Mouse (Mus musculus): ENCODE measurements around the gene Dgcr8.
A peak's percentile ranks its signal among the peaks of the same experiment; 100 is the strongest.
"Not testable (repeated sequence)": the region's sequence is repeated elsewhere in the genome, so short reads cannot be mapped to it uniquely, and the experiment has no call there.

The Dgcr8 gene

GRCm38 (mm10) chr16:18289067-18289588, at the start of gene Dgcr8:
TSS of gene Dgcr8 (minus strand) at chr16:18289246.
- peak; percentile 100 for DNase-seq (ENCODE audit: extremely low read depth, insufficient read length, low spot score)

GRCm38 (mm10) chr16:18337261-18337660, 48.2 kb upstream of the Dgcr8 start:
- no peak for DNase-seq (ENCODE audit: extremely low read depth, insufficient read length, low spot score)

GRCm38 (mm10) chr16:18335981-18336380, 46.9 kb upstream of the Dgcr8 start:
- no peak for DNase-seq (ENCODE audit: extremely low read depth, insufficient read length, low spot score)

- peak; percentile 43 for DNase-seq (ENCODE audit: extremely low read depth, insufficient read length, low spot score)
These were observed 44.9 kb upstream of the Dgcr8 start for GRCm38 (mm10) chr16:18333976-18334375.

GRCm38 (mm10) chr16:18328524-18328923, 39.5 kb upstream of the Dgcr8 start:
- no peak for DNase-seq (ENCODE audit: extremely low read depth, insufficient read length, low spot score)

GRCm38 (mm10) chr16:18327936-18328335, 38.9 kb upstream of the Dgcr8 start:
- no peak for DNase-seq (ENCODE audit: extremely low read depth, insufficient read length, low spot score)

- no peak for DNase-seq (ENCODE audit: extremely low read depth, insufficient read length, low spot score)
These were observed 36.7 kb upstream of the Dgcr8 start for GRCm38 (mm10) chr16:18325741-18326140.

- DNase-seq (ENCODE audit: extremely low read depth, insufficient read length, low spot score), result no peak
These were observed 35.0 kb upstream of the Dgcr8 start for GRCm38 (mm10) chr16:18324031-18324430.

- DNase-seq (ENCODE audit: extremely low read depth, insufficient read length, low spot score), result peak; percentile 65
These were observed 34.4 kb upstream of the Dgcr8 start for GRCm38 (mm10) chr16:18323460-18323859.

GRCm38 (mm10) chr16:18321443-18321842, 32.4 kb upstream of the Dgcr8 start:
- no peak for DNase-seq (ENCODE audit: extremely low read depth, insufficient read length, low spot score)

- DNase-seq (ENCODE audit: extremely low read depth, insufficient read length, low spot score), result no peak
These were observed 29.9 kb upstream of the Dgcr8 start for GRCm38 (mm10) chr16:18318992-18319391.

- DNase-seq (ENCODE audit: extremely low read depth, insufficient read length, low spot score), result no peak
These were observed 19.1 kb upstream of the Dgcr8 start for GRCm38 (mm10) chr16:18308159-18308558.

GRCm38 (mm10) chr16:18289614-18290013, 568 bp upstream of the Dgcr8 start:
- DNase-seq (ENCODE audit: extremely low read depth, insufficient read length, low spot score), result not testable (repeated sequence)

- no peak for DNase-seq (ENCODE audit: extremely low read depth, insufficient read length, low spot score)
These were observed 425 bp downstream of the Dgcr8 start for GRCm38 (mm10) chr16:18288581-18289061.

- peak; percentile 25 for DNase-seq (ENCODE audit: extremely low read depth, insufficient read length, low spot score)
These were observed 880 bp downstream of the Dgcr8 start for GRCm38 (mm10) chr16:18288166-18288565.

GRCm38 (mm10) chr16:18275166-18275565, 13.9 kb downstream of the Dgcr8 start:
- DNase-seq (ENCODE audit: extremely low read depth, insufficient read length, low spot score), result no peak

- no peak for DNase-seq (ENCODE audit: extremely low read depth, insufficient read length, low spot score)
These were observed 20.9 kb downstream of the Dgcr8 start for GRCm38 (mm10) chr16:18268182-18268581.

- DNase-seq (ENCODE audit: extremely low read depth, insufficient read length, low spot score), result no peak
These were observed 24.0 kb downstream of the Dgcr8 start for GRCm38 (mm10) chr16:18265024-18265423.

- DNase-seq (ENCODE audit: extremely low read depth, insufficient read length, low spot score), result no peak
These were observed 30.8 kb downstream of the Dgcr8 start, which contains the start of gene Gm49776 for GRCm38 (mm10) chr16:18258221-18258620. TSS of gene Gm49776 (minus strand) at chr16:18258321.

GRCm38 (mm10) chr16:18253866-18254265, 35.2 kb downstream of the Dgcr8 start:
- DNase-seq (ENCODE audit: extremely low read depth, insufficient read length, low spot score), result no peak

GRCm38 (mm10) chr16:18252736-18253135, 36.3 kb downstream of the Dgcr8 start:
- no peak for DNase-seq (ENCODE audit: extremely low read depth, insufficient read length, low spot score)

- DNase-seq (ENCODE audit: extremely low read depth, insufficient read length, low spot score), result no peak
These were observed 37.9 kb downstream of the Dgcr8 start for GRCm38 (mm10) chr16:18250828-18251790.
